Comparison of ENCODE assay signal across 8 mouse cellular contexts in the genomic region with DNA sequence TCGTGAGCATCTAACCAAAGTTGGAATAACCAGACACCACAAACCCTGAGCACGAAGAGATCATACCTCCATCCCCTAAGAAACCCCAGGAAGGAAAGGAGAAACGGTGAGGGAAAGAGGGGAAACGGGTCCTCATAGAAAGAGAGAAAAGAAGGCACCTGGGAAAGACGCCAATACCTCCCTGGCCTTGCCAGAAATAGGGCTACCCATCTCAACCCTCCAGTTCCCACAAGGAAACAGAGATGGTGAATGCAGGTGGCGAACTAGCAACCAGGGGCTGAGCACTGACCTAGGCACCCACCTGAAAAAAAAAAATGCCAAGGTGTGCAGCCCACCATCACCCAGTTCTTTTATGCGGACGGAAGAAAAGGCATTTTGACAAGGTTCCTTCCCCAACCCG. TPM values are rescaled to one million over a fixed set of nuclear protein-coding genes. Genes with fewer than 3 reads are reported as not detected.
DNase-seq lines count a peak whose midpoint lies in the region; ATAC-seq and TF ChIP-seq lines count a peak whose summit lies in the region.

No protein-coding gene starts in this region.

- no peaks in the 10 kb centered on the region for H3K9me3 ChIP-seq in heart, postnatal 0 days (replicated peaks; ENCODE audit: control insufficient read depth, low read length)
- H3K9me3 ChIP-seq in hindbrain, embryonic 10.5 days: no peaks in the 10 kb centered on the region
- H3K9me3 ChIP-seq in midbrain, embryonic 11.5 days (ENCODE audit: control insufficient read depth, low read length): no peaks in the 10 kb centered on the region

- no peak overlapping the region; the same call in 1 of the 2 replicates for H3K9ac ChIP-seq in heart, postnatal 0 days (replicated peaks; ENCODE audit: low read depth, low read length)
- H3K9ac ChIP-seq in midbrain, embryonic 11.5 days (ENCODE audit: low read length): peak overlapping the region; percentile 75

- H3K27me3 ChIP-seq in heart, postnatal 0 days (ENCODE audit: control insufficient read depth, insufficient read depth, low read length): peaks cover 9% of the 10 kb centered on the region; the same call in 1 of the 2 replicates
- peaks cover 36% of the 10 kb centered on the region for H3K27me3 ChIP-seq in hindbrain, embryonic 10.5 days (ENCODE audit: insufficient read depth, poor library complexity, severe bottlenecking)
- no peaks in the 10 kb centered on the region for H3K27me3 ChIP-seq in midbrain, embryonic 11.5 days (ENCODE audit: control insufficient read depth, insufficient read depth, low read length)

- no peaks in the 10 kb centered on the region for H3K4me1 ChIP-seq in heart, postnatal 0 days (ENCODE audit: control insufficient read depth, insufficient read depth)
- H3K4me1 ChIP-seq in bone marrow macrophage, adult 2 months (ENCODE audit: control insufficient read depth, insufficient read depth, low read length): peaks cover 10% of the 10 kb centered on the region
- H3K4me1 ChIP-seq in hindbrain, embryonic 10.5 days (replicated peaks): peaks cover 12% of the 10 kb centered on the region
- no peaks in the 10 kb centered on the region; the same call in 1 of the 2 replicates for H3K4me1 ChIP-seq in midbrain, embryonic 11.5 days (ENCODE audit: control insufficient read depth, insufficient read depth, low read length)

- TF ChIP-seq EP300 in heart, postnatal 0 days (IDR thresholded peaks at IDR 0.05; ENCODE audit: low read depth): no peak

- DNase-seq in heart, postnatal 0 days (ENCODE audit: low spot score): no peak
- no peak for DNase-seq in heart, adult 11 months
- DNase-seq in hindbrain, embryonic 10.5 days (ENCODE audit: low spot score): no peak
- no peak for DNase-seq in midbrain, embryonic 11.5 days (ENCODE audit: low spot score, missing footprints)
- no peak for DNase-seq in T-cell, adult 2 months (ENCODE audit: low spot score)
- DNase-seq in embryo, embryonic 10 days (ENCODE audit: low spot score): no peak

- H3K27ac ChIP-seq in heart, postnatal 0 days (ENCODE audit: low read depth): no peak overlapping the region
- no peak overlapping the region for H3K27ac ChIP-seq in bone marrow macrophage, adult 2 months (ENCODE audit: insufficient read depth, low read depth, low read length)
- H3K27ac ChIP-seq in hindbrain, embryonic 10.5 days: peak overlapping the region; percentile 87
- no peak overlapping the region for H3K27ac ChIP-seq in midbrain, embryonic 11.5 days (ENCODE audit: low read depth, low read length)

- 38% methylated on average over 9 of the region's 9 CpGs for WGBS in heart, postnatal 0 days
- 37% methylated on average over 9 of the region's 9 CpGs for whole genome bisulfite sequencing in hindbrain, embryonic 10.5 days
- 37% methylated on average over 9 of the region's 9 CpGs for WGBS in midbrain, embryonic 11.5 days

- H3K36me3 ChIP-seq in heart, postnatal 0 days (replicated peaks; ENCODE audit: control insufficient read depth, insufficient read depth, low read length): no peaks in the 10 kb centered on the region
- no peaks in the 10 kb centered on the region for H3K36me3 ChIP-seq in hindbrain, embryonic 10.5 days
- H3K36me3 ChIP-seq in midbrain, embryonic 11.5 days (ENCODE audit: control insufficient read depth, insufficient read depth, low read length): no peaks in the 10 kb centered on the region

- ATAC-seq in heart, postnatal 0 days (ENCODE audit: insufficient read depth, low read depth): no peak
- no peak for ATAC-seq in midbrain, embryonic 11.5 days (ENCODE audit: low FRiP score)
- ATAC-seq in megakaryocyte progenitor cell, adult 5-6 weeks (replicated peaks; ENCODE audit: poor library complexity): no peak

- peak overlapping the region; percentile 92 for H3K4me3 ChIP-seq in heart, postnatal 0 days (ENCODE audit: low read depth, low read length)
- H3K4me3 ChIP-seq in bone marrow macrophage, adult 2 months (ENCODE audit: insufficient read depth, low read length): peak overlapping the region; percentile 98
- H3K4me3 ChIP-seq in hindbrain, embryonic 10.5 days: peak overlapping the region; percentile 82
- peak overlapping the region; percentile 88 for H3K4me3 ChIP-seq in midbrain, embryonic 11.5 days (ENCODE audit: low read depth, low read length)

- H3K4me2 ChIP-seq in heart, postnatal 0 days (ENCODE audit: low read depth, low read length): peak overlapping the region; percentile 89
- H3K4me2 ChIP-seq in midbrain, embryonic 11.5 days: peak overlapping the region; percentile 77

- TF ChIP-seq CTCF in heart, postnatal 0 days (IDR thresholded peaks at IDR 0.05; ENCODE audit: low read depth): no peak
- no peak for TF ChIP-seq CTCF in bone marrow macrophage, adult 2 months (IDR thresholded peaks at IDR 0.05; ENCODE audit: low read depth, low read length)

- no peak for TF ChIP-seq POLR2A in bone marrow macrophage, adult 2 months (IDR thresholded peaks at IDR 0.05; ENCODE audit: borderline replicate concordance, low read depth, low read length)

RNA-seq across cellular contexts. Expression of a gene that starts 1.4 kb away (rescaled TPM):
- total RNA-seq in heart, postnatal 0 days (2014; rRNA removed; ENCODE audit: low replicate concordance): 4.8 and 12.8 TPM in 2 replicates
- 1.4 and 1.9 TPM in 2 replicates for polyA plus RNA-seq in heart, postnatal 0 days (2015; fragmentation: Nextera tagmentation; extraction: Ambion mirVana)
- 47.9 and 60.9 TPM in 2 replicates for polyA plus RNA-seq in bone marrow macrophage, adult 2 months (2012; ENCODE audit: insufficient read depth, insufficient read length, missing spikeins)
- polyA plus RNA-seq in hindbrain, embryonic 10.5 days (2016; fragmentation: Nextera tagmentation; extraction: Ambion mirVana): 4.5 and 7.3 TPM in 2 replicates
- 6.0 and 6.4 TPM in 2 replicates for polyA plus RNA-seq in midbrain, embryonic 11.5 days (2014; fragmentation: Nextera tagmentation; extraction: Ambion mirVana)
- total RNA-seq in megakaryocyte progenitor cell, adult 5-6 weeks (2015): 73.3 and 75.4 TPM in 2 replicates
- 84.1 and 102 TPM in 2 replicates for total RNA-seq in megakaryocyte progenitor cell, adult 5-6 weeks (2017)

RNA-seq across cellular contexts. Expression of a gene that starts 22.9 kb away (rescaled TPM):
- total RNA-seq in heart, postnatal 0 days (2014; rRNA removed; ENCODE audit: low replicate concordance): 6.2 and 15.0 TPM in 2 replicates
- polyA plus RNA-seq in heart, postnatal 0 days (2015; fragmentation: Nextera tagmentation; extraction: Ambion mirVana): 2.5 and 4.0 TPM in 2 replicates
- 0.17 and 0.25 TPM in 2 replicates for polyA plus RNA-seq in bone marrow macrophage, adult 2 months (2012; ENCODE audit: insufficient read depth, insufficient read length, missing spikeins)
- polyA plus RNA-seq in hindbrain, embryonic 10.5 days (2016; fragmentation: Nextera tagmentation; extraction: Ambion mirVana): 6.7 TPM in 2 replicates
- polyA plus RNA-seq in midbrain, embryonic 11.5 days (2014; fragmentation: Nextera tagmentation; extraction: Ambion mirVana): 6.4 and 6.8 TPM in 2 replicates
- total RNA-seq in megakaryocyte progenitor cell, adult 5-6 weeks (2015): 0.22 and 0.25 TPM in 2 replicates
- 0.24 and 0.25 TPM in 2 replicates for total RNA-seq in megakaryocyte progenitor cell, adult 5-6 weeks (2017)
